Mouse (Mus musculus) myocyte (in vitro differentiated cells): Measurements from ENCODE around the gene Paqr3. TPM values are rescaled to one million over a fixed set of nuclear protein-coding genes. Genes with fewer than 3 reads are reported as not detected.
A peak's percentile ranks its signal among the peaks of the same experiment; 100 is the strongest.

Experiments used
- H3K27me3 ChIP-seq: one replicate; pipeline ENCODE4 v1.6.1; 2011; ENCODE audit not compliant: control insufficient read depth, insufficient read depth, insufficient read length
- H3K36me3 ChIP-seq: one replicate; pipeline ENCODE4 v1.6.1; 2011; ENCODE audit not compliant: control insufficient read depth, insufficient read depth
- H3K4me2 ChIP-seq: one replicate; pipeline ENCODE4 v1.6.1; 2011; ENCODE audit warnings: low read depth, control low read depth
- H3K4me3 ChIP-seq: one replicate; pipeline ENCODE4 v1.5.1; 2011; ENCODE audit warnings: mild to moderate bottlenecking, control low read depth, moderate library complexity
- H3K79me2 ChIP-seq: one replicate; pipeline ENCODE4 v1.6.1; 2011; ENCODE audit not compliant: control insufficient read depth, insufficient read depth
- H3ac ChIP-seq: one replicate; pipeline ENCODE4 v1.6.1; 2011; ENCODE audit not compliant: control insufficient read depth, insufficient read length
- CEBPB ChIP-seq: IDR thresholded peaks from 2 replicates; pipeline ENCODE4 v1.6.1; 2011; ENCODE audit warnings: mild to moderate bottlenecking, moderate library complexity; ENCODE audit not compliant: poor library complexity, insufficient read depth, severe bottlenecking
- E2F4 ChIP-seq: IDR thresholded peaks from one replicate; pipeline ENCODE4 v1.6.1; 2011; ENCODE audit warnings: mild to moderate bottlenecking, control low read depth, moderate library complexity; ENCODE audit not compliant: insufficient read depth
- MAX ChIP-seq: IDR thresholded peaks from one replicate; pipeline ENCODE4 v1.6.1; 2011; ENCODE audit warnings: low read depth, mild to moderate bottlenecking, control low read depth
- MYOD1 ChIP-seq, 3 experiments: IDR thresholded peaks; one replicate each; pipeline ENCODE4 v1.6.1; 2011; ENCODE audit warnings: control low read depth in 2 of 3, low read depth in 2 of 3, mild to moderate bottlenecking in 2 of 3, moderate library complexity in 1 of 3; ENCODE audit not compliant: insufficient read length in 2 of 3, control insufficient read depth in 1 of 3
- MYOG ChIP-seq, 3 experiments: IDR thresholded peaks; one replicate each; pipeline ENCODE4 v1.6.1; 2011; ENCODE audit warnings: control low read depth in 2 of 3, low read depth in 2 of 3, mild to moderate bottlenecking in 2 of 3; ENCODE audit not compliant: insufficient read length in 2 of 3, control insufficient read depth in 1 of 3, insufficient read depth in 1 of 3
- POLR2A ChIP-seq: IDR thresholded peaks from one replicate; pipeline ENCODE4 v1.6.1; 2011; ENCODE audit warnings: low read depth, mild to moderate bottlenecking, control low read depth, moderate library complexity; ENCODE audit not compliant: insufficient read length
- POLR2AphosphoS2 ChIP-seq: IDR thresholded peaks from one replicate; pipeline ENCODE4 v1.6.1; 2011; ENCODE audit warnings: low read depth, control low read depth; ENCODE audit not compliant: insufficient read length
- REST ChIP-seq: IDR thresholded peaks from one replicate; pipeline ENCODE4 v1.6.1; 2011; ENCODE audit warnings: mild to moderate bottlenecking, control low read depth, moderate library complexity; ENCODE audit not compliant: insufficient read depth, insufficient read length
- SRF ChIP-seq: IDR thresholded peaks from one replicate; pipeline ENCODE4 v1.6.1; 2011; ENCODE audit warnings: low read depth; ENCODE audit not compliant: control insufficient read depth, insufficient read length
- TCF12 ChIP-seq: IDR thresholded peaks from one replicate; pipeline ENCODE4 v1.6.1; 2011; ENCODE audit warnings: mild to moderate bottlenecking, control low read depth; ENCODE audit not compliant: poor library complexity, insufficient read depth, severe bottlenecking
- TCF3 ChIP-seq: IDR thresholded peaks from one replicate; pipeline ENCODE4 v1.6.1; 2011; ENCODE audit warnings: low read depth, control low read depth; ENCODE audit not compliant: insufficient read length
- USF1 ChIP-seq: IDR thresholded peaks from one replicate; pipeline ENCODE4 v1.6.1; 2011; ENCODE audit warnings: low read depth, mild to moderate bottlenecking, control low read depth, moderate library complexity
- polyA plus RNA-seq: library from polyadenylated mRNA; unstranded; fragments of >200 nt; fragmentation: generic; extraction: Trizol; gene quantifications from one replicate; pipeline ENCODE4 v1.2.1, GENCODE M21; 2012; ENCODE audit warnings: missing spikeins

The Paqr3 gene
- polyA plus RNA-seq, 1 experiment = 24.7 TPM

DNA sequence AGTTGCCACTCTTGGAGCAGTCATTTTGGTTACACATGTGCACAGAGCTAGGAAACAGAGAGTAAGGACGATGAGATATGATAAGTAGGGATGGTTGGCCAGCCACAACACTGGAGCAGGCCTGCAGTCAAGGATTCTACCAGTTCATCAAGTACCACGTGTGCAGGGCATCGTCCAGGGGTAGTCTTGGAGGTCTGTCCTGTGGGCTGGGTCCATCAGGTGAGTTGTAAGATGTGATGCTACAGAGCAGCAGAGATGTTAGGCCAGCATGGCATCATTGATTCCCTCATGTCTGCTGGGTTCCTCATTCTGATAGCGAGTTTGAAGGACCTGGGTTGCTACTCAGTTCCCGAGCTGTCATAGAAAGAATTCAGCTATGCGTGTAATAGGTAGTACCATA, 26.3 kb downstream of the Paqr3 start:
- peaks cover 40% of the 10 kb centered on the region for H3K36me3 ChIP-seq
- TF ChIP-seq MYOD1 (IDR thresholded peaks at IDR 0.05; ENCODE audit: control insufficient read depth in 1 of 3, insufficient read length in 2 of 3, low read depth in 2 of 3) (no peak), POLR2AphosphoS2 (peak; percentile 21), MAX (no peak)
- H3K79me2 ChIP-seq = no peaks in the 10 kb centered on the region
- no peak overlapping the region for H3ac ChIP-seq
- H3K4me3 ChIP-seq = no peak overlapping the region
- H3K4me2 ChIP-seq = no peak overlapping the region
- no peaks in the 10 kb centered on the region for H3K27me3 ChIP-seq

DNA sequence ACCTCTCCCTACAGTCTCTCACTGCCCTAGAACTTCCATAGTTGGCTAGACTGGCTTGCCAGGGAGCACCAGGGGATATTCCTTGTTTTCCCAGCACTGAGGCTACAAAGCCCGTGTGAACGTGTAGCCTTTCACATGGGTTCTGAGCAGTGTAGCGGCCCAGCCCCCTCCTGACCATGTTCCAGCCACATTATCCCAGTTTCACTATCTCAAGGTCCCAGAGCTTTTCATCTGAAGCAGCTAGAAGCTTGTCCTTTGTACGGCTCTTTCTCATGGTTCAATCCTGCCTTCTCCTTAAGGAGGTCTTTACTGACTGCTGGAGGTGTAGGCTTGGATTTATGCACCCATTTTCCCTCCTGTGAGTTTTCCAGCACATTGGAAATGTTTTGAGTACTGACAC, 26.9 kb downstream of the Paqr3 start:
- Histone ChIP-seq H3K27me3 (no peaks in the 10 kb centered on the region), H3ac (no peak overlapping the region), H3K4me2 (no peak overlapping the region), H3K4me3 (no peak overlapping the region), H3K79me2 (no peaks in the 10 kb centered on the region), H3K36me3 (peaks cover 40% of the 10 kb centered on the region)
- TF ChIP-seq MAX (no peak), TCF3 (no peak), POLR2AphosphoS2 (no peak), MYOD1 (IDR thresholded peaks at IDR 0.05; ENCODE audit: control insufficient read depth in 1 of 3, insufficient read length in 2 of 3, low read depth in 2 of 3) (no peak), MYOG (IDR thresholded peaks at IDR 0.05; ENCODE audit: control insufficient read depth in 1 of 3, insufficient read depth in 1 of 3, insufficient read length in 2 of 3, low read depth in 2 of 3) (no peak), E2F4 (no peak), TCF12 (no peak), REST (no peak)

GRCm38 (mm10) chr5:97083701-97084100, 27.7 kb downstream of the Paqr3 start:
- peak; percentile 18 for TF ChIP-seq POLR2AphosphoS2
- TF ChIP-seq USF1 = no peak
- TF ChIP-seq CEBPB = no peak
- Histone ChIP-seq H3K36me3 (peaks cover 40% of the 10 kb centered on the region), H3K79me2 (no peaks in the 10 kb centered on the region)

DNA sequence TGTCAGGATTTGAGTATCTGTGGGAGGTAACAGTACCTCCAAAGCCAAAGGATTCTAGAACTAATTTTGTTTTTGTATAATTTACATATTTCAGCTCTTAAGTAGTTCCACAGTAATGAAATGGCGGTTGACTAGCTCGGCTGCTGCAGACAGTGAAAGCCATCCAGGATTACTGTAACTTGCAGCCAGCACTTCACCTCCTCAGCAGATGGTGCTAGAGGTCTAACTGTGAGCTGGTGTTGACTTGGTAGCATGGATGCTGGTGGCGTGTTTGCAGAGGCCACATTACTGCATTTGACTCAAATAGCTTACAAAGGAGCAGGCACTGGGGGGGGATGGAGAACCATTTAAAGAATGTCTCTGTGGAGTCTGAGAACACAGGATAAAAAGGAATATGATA, 29.9 kb downstream of the Paqr3 start:
- Histone ChIP-seq H3ac (no peak overlapping the region), H3K4me2 (no peak overlapping the region), H3K27me3 (no peaks in the 10 kb centered on the region), H3K79me2 (no peaks in the 10 kb centered on the region), H3K4me3 (no peak overlapping the region), H3K36me3 (peaks cover 24% of the 10 kb centered on the region)
- TF ChIP-seq E2F4 = no peak
- TF ChIP-seq TCF3 = no peak
- TF ChIP-seq MYOG (IDR thresholded peaks at IDR 0.05; ENCODE audit: control insufficient read depth in 1 of 3, insufficient read depth in 1 of 3, insufficient read length in 2 of 3, low read depth in 2 of 3) = no peak
- no peak for TF ChIP-seq MYOD1 (IDR thresholded peaks at IDR 0.05; ENCODE audit: control insufficient read depth in 1 of 3, insufficient read length in 2 of 3, low read depth in 2 of 3)
- TF ChIP-seq REST = no peak
- TF ChIP-seq SRF = no peak
- no peak for TF ChIP-seq CEBPB
- TF ChIP-seq MAX = no peak
- no peak for TF ChIP-seq USF1
- TF ChIP-seq POLR2AphosphoS2 = no peak
- no peak for TF ChIP-seq POLR2A
- no peak for TF ChIP-seq TCF12

More at GRCm38 (mm10) chr5:97083701-97084100, 27.7 kb downstream of the Paqr3 start:
- no peak overlapping the region for H3ac ChIP-seq
- no peaks in the 10 kb centered on the region for H3K27me3 ChIP-seq
- H3K4me2 ChIP-seq = no peak overlapping the region
- no peak overlapping the region for H3K4me3 ChIP-seq

DNA sequence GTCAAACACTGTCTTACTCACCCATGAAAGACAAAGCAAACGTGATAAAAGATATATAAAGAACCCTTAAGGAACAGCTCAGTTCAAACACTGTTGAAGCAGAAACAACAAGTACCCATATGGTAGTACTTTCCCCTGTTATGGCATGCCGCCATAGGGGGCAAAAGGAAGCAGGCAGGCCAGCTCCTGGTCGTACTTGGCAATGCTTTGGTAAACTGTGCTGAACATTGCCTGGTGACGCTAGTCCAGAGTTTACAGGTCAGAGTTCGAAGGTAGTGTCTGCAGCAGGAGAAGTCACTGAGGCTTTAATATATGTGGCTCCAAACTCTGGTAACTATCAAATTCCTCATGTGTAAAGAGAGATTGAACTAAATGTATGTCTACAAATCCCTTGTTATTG, 32.8 kb downstream of the Paqr3 start:
- Histone ChIP-seq H3K79me2 (no peaks in the 10 kb centered on the region), H3ac (no peak overlapping the region), H3K36me3 (peaks cover 8% of the 10 kb centered on the region), H3K4me3 (no peak overlapping the region), H3K4me2 (no peak overlapping the region), H3K27me3 (no peaks in the 10 kb centered on the region)
- TF ChIP-seq TCF12 = no peak
- TF ChIP-seq POLR2AphosphoS2 = no peak
- no peak for TF ChIP-seq TCF3
- no peak for TF ChIP-seq E2F4
- TF ChIP-seq MYOD1 (IDR thresholded peaks at IDR 0.05; ENCODE audit: control insufficient read depth in 1 of 3, insufficient read length in 2 of 3, low read depth in 2 of 3) = no peak
- TF ChIP-seq MAX = no peak
- TF ChIP-seq CEBPB = no peak
- no peak for TF ChIP-seq MYOG (IDR thresholded peaks at IDR 0.05; ENCODE audit: control insufficient read depth in 1 of 3, insufficient read depth in 1 of 3, insufficient read length in 2 of 3, low read depth in 2 of 3)
- TF ChIP-seq USF1 = no peak
- no peak for TF ChIP-seq SRF
- TF ChIP-seq POLR2A = no peak
- no peak for TF ChIP-seq REST
